ENCODE assay signal across 9 mouse cellular contexts in the genomic region with DNA sequence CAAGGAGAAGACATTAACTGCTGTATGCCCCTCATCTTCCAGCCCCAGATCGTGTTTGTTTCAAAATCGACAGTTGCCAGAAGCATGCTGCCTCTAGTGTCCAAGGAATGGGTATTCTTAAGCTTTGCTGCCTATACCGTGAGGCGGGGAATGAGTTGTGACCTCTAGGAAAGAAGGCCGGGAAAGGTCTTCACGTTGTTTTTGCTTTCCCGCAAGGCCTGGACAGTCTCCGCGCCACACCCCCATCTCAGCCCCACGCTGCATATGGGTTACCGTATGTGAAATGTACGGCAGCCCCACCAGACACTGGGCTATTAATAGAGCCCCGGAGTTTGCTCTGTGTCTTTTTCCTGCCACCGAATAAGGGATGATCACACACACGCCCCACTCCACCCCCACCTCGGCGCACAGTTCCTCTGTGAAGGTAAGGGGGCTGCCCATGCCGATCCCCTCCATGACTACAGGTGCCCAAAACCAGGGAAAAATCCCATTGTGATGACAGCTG. TPM values are rescaled to one million over a fixed set of nuclear protein-coding genes. Genes with fewer than 3 reads are reported as not detected.
DNase-seq lines count a peak whose midpoint lies in the region; ATAC-seq and TF ChIP-seq lines count a peak whose summit lies in the region.
"Had no signal": no experiment of that assay in that cellular context is flagged by ENCODE, and none has a peak within 500 bp of the region (broad histone marks: within the 10 kb centered on the region; RNA-seq: fewer than 3 reads in every experiment).

No protein-coding gene starts in this region.

- peak overlapping the region; percentile 20; the same call in 1 of the 2 replicates for H3K4me3 ChIP-seq in lung, postnatal 0 days (ENCODE audit: low read depth, low read length)
- peak overlapping the region; percentile 64 for H3K4me3 ChIP-seq in neural tube, embryonic 15.5 days (replicated peaks)

- H3K36me3 ChIP-seq in lung, postnatal 0 days (ENCODE audit: insufficient read depth, low read length) = no peaks in the 10 kb centered on the region
- H3K36me3 ChIP-seq in neural tube, embryonic 15.5 days = no peaks in the 10 kb centered on the region

- 0 out of 2 replicates have a peak overlapping the region, but pooled peaks have one; percentile 27 for H3K4me2 ChIP-seq in lung, postnatal 0 days (replicated peaks; ENCODE audit: low read depth, low read length)
- peak overlapping the region; percentile 78 for H3K4me2 ChIP-seq in neural tube, embryonic 15.5 days

- no peak for DNase-seq in cerebellum, postnatal 14 days
- DNase-seq in lung, postnatal 0 days (ENCODE audit: low spot score) = no peak
- no peak for DNase-seq in lung, postnatal 25 days (ENCODE audit: low spot score)
- DNase-seq in layer of hippocampus, postnatal 36 days = peak; percentile 56 to 68
- no peak for DNase-seq in kidney, adult 11 months
- DNase-seq in urinary bladder, postnatal 4 days (ENCODE audit: low spot score in 2 of 2) = no peak

- H3K27ac ChIP-seq in lung, postnatal 0 days (ENCODE audit: low read length) = no peak overlapping the region
- H3K27ac ChIP-seq in neural tube, embryonic 15.5 days (replicated peaks) = peak overlapping the region; percentile 82
- H3K27ac ChIP-seq: macrophage had no signal

- no peaks in the 10 kb centered on the region for H3K9me3 ChIP-seq in lung, postnatal 0 days (ENCODE audit: low read length)
- H3K9me3 ChIP-seq in neural tube, embryonic 15.5 days (replicated peaks) = no peaks in the 10 kb centered on the region

- 0 out of 2 replicates have a peak, but pooled peaks have one; percentile 9 for ATAC-seq in cerebellum, adult (ENCODE audit: insufficient number of reproducible peaks, low FRiP score, low TSS enrichment)
- no peak for ATAC-seq in lung, postnatal 0 days
- peak; percentile 40 for ATAC-seq in neural tube, embryonic 15.5 days (ENCODE audit: low FRiP score)

- H3K4me1 ChIP-seq in lung, postnatal 0 days (ENCODE audit: insufficient read depth, low read depth, low read length) = 0 out of 2 replicates have a peak, but pooled peaks cover 5% of the 10 kb centered on the region
- peaks cover 56% of the 10 kb centered on the region for H3K4me1 ChIP-seq in neural tube, embryonic 15.5 days

- TF ChIP-seq EP300 in lung, postnatal 0 days (IDR thresholded peaks at IDR 0.05) = no peak

- 1% methylated on average over 18 of the region's 18 CpGs for WGBS in lung, postnatal 0 days
- whole genome bisulfite sequencing in neural tube, embryonic 15.5 days = under 1% methylated on average over 18 of the region's 18 CpGs

- H3K9ac ChIP-seq in lung, postnatal 0 days (replicated peaks; ENCODE audit: low read depth) = no peak overlapping the region
- H3K9ac ChIP-seq in neural tube, embryonic 15.5 days (replicated peaks) = peak overlapping the region; percentile 61

- TF ChIP-seq CTCF in lung, postnatal 0 days (IDR thresholded peaks at IDR 0.05) = no peak

- H3K27me3 ChIP-seq in lung, postnatal 0 days (replicated peaks; ENCODE audit: insufficient read depth, low read length) = peaks cover 46% of the 10 kb centered on the region
- H3K27me3 ChIP-seq in neural tube, embryonic 15.5 days (replicated peaks) = 0 out of 2 replicates have a peak, but pooled peaks cover 3% of the 10 kb centered on the region

RNA-seq across cellular contexts. Expression of a gene that starts 2.0 kb away (rescaled TPM):
- 0.39 and 0.80 TPM in 2 replicates for polyA plus RNA-seq in lung, postnatal 0 days (2015; fragmentation: Nextera tagmentation; extraction: Ambion mirVana)
- 10 to 100 TPM; 63.8 to 66.2 TPM for total RNA-seq in layer of hippocampus, postnatal 36 days (2021)
- 32.8 and 37.9 TPM in 2 replicates for polyA plus RNA-seq in neural tube, embryonic 15.5 days (2015; fragmentation: Nextera tagmentation; extraction: Ambion mirVana)
- polyA plus RNA-seq: macrophage had no signal

Comparison
In these comparisons a context has a peak if more than half of its experiments do, and no peak if none do; other contexts are left out.
1. DNase-seq: peak in layer of hippocampus, postnatal 36 days (2 of 2); none in cerebellum, postnatal 14 days (0 of 2), lung, postnatal 0 days (single experiment), lung, postnatal 25 days (single experiment), kidney, adult 11 months (single experiment) and urinary bladder, postnatal 4 days (0 of 2).
2. RNA of a gene that starts 2.0 kb away (polyA plus RNA-seq): 32.8 to 37.9 TPM in neural tube, embryonic 15.5 days; 0.39 to 0.80 TPM in lung, postnatal 0 days; every median in the first group is over 10 times any median in the second.